Mouse (Mus musculus): ENCODE results near the gene Pop7.

Gene Pop7

GRCm38 (mm10) chr5:137502667-137503110 is 371 bp upstream of the Pop7 start:
- DNase-seq (ENCODE audit: low read depth, low spot score), result peak; percentile 81

GRCm38 (mm10) chr5:137500186-137500585 is 2.1 kb downstream of the Pop7 start:
- DNase-seq (ENCODE audit: low read depth, low spot score), result no peak

- DNase-seq (ENCODE audit: low read depth, low spot score), result no peak
Measured at GRCm38 (mm10) chr5:137493831-137494230, 8.5 kb downstream of the Pop7 start.

- DNase-seq (ENCODE audit: low read depth, low spot score), result no peak
Measured at GRCm38 (mm10) chr5:137491559-137491958, 10.8 kb downstream of the Pop7 start.

GRCm38 (mm10) chr5:137487616-137488015 is 14.7 kb downstream of the Pop7 start:
- no peak for DNase-seq (ENCODE audit: low read depth, low spot score)

DNA sequence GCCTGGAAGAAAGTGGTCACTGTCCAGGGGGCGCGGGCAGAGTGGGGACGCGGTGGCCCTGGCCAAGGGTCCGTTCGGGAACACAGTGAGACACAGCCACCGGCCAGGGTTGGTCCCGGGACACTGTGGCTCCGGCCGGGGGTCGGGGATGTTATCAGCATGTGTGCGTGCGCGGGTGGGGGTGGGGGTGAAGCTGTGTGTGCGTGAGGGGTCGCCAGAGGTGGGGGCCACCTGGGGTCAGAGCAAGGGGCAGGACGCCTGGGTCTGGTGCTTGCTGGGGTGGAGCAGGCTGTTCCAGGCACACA is 16.5 kb downstream of the Pop7 start:
- DNase-seq (ENCODE audit: low read depth, low spot score), result no peak

DNA sequence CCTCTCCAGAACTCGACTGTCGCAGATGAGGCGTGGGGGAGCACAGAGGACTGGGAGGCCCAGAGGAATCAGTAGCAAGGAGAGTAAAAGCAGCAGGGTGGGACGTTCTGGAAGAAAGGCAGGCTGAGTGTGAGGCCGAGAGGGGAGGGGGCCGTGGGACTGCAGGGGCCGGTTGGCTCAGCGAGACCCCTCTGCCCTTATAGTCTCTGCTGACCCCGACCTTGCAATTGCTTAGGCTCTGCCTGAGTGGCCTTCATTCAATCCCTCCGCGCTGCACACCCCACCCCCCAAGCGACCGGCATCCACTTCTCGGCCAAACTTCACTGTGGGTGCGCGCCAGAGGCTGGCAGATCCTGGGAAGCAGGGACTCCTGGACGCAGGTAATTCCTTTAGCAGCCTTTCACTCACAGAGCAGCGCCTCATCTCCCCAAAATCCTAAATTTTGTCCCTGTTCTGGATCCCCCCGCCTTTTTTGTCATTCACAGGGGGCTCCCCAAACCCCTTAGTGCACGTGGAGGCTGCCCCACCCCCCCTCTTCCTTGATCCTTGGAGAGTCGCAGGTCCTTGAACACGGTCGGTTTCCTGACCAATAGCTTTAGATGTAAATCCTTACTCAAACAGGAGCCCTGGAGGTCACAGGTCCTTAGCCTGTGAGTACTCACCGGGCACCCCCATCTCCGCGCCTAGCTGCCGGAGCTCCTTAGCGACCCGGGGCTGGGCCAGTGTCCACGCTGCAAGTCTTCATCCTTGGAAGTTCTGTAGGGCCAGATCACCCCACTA is 17.1 kb downstream of the Pop7 start:
- no peak for DNase-seq (ENCODE audit: low read depth, low spot score)

GRCm38 (mm10) chr5:137481897-137482296 is 20.4 kb downstream of the Pop7 start:
- no peak for DNase-seq (ENCODE audit: low read depth, low spot score)

DNA sequence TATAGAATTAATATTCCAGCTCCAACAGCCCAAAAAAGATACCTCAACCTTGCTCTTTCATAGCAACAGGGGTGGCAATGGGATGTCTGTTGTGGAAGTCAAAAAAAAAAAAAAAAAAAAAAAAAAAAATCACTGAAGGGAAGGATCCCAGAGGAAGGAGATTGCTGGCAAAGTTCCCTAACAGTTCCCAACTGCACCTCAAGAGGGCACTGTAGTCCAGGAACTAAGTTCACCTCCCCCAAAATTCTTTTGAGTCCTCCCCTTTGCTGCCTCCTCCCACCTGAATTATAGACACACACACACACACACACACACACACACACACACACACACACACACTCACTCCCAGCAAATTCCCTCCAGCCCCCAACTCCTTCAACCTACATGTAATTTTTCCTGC is 21.2 kb downstream of the Pop7 start:
- peak; percentile 61 for DNase-seq (ENCODE audit: low read depth, low spot score)

- DNase-seq (ENCODE audit: low read depth, low spot score), result no peak
Measured at GRCm38 (mm10) chr5:137476964-137477363, 25.4 kb downstream of the Pop7 start, which contains the start of gene Zan. TSS of gene Zan (minus strand) at chr5:137477064.

DNA sequence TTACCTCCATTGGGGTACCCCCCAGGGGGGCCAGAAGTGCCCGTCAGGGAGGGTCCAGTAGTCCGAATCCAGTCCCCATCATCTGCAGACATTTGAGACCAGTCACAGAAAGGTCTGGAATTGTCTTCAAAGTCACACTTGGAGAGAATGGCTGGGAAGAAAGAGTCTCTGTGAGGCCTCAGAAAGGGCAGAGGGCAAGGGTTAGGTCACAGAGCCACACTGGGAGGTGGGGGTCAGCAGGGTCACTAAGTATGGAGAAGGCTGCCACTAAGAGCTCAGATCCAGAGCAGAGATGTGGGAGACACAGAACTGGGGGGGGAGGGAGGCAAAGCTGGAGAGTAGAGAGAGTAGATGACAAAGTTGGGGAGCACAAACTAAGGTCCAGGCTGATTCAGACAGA is 28.0 kb downstream of the Pop7 start:
- DNase-seq (ENCODE audit: low read depth, low spot score), result no peak

DNA sequence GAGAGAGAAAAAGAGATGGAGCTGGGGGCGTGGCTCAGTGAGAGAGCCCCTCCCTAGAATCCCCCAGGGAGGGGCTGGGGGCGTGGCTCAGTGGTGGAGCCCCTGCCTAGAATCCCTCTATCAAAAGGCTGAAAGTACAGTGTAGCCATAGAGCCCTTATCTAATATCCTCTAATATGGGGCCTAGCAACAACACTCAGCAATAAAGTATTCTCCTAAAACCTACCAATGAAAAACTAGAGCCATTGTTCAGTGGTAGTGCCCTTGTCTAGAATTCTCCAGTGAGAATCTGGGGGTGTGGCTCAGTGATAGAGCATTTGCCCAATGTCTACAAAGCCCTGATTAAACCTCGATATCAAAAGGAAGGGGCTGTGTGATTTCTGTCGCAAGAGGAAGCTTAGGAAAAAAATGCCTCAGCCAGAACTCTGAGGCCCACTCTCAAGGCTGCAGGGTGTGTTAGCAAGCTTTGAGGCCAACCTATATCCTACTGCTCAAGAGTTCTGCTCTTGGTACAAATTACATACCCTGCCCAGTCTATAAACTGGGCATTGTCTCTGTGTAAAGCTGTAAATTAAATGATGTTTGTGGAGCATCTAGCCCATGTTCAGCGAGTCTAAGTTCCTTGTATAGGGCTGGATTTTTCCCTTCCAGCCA is 29.9 kb downstream of the Pop7 start:
- no peak for DNase-seq (ENCODE audit: low read depth, low spot score)

- no peak for DNase-seq (ENCODE audit: low read depth, low spot score)
Measured at GRCm38 (mm10) chr5:137466946-137467345, 35.4 kb downstream of the Pop7 start.

DNA sequence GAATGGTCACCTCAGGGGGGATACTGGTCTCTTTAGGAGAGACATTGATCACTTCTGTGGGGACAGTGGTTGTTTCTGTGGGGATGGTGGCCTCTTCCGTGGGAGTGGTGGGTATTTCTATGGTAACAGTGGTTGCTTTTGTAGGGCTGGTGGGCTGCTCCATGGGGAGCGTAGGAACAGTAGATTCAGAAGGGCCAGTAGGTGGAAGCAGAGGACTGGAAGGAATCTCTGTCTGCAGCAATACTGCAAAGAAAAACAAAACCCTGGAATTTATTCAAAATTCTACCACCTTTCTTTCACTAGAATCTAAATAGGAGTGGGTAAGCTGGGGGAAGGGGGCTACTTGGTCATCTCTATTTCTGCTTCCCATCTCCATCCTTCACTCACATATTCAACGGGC is 37.3 kb downstream of the Pop7 start:
- DNase-seq (ENCODE audit: low read depth, low spot score), result no peak

DNA sequence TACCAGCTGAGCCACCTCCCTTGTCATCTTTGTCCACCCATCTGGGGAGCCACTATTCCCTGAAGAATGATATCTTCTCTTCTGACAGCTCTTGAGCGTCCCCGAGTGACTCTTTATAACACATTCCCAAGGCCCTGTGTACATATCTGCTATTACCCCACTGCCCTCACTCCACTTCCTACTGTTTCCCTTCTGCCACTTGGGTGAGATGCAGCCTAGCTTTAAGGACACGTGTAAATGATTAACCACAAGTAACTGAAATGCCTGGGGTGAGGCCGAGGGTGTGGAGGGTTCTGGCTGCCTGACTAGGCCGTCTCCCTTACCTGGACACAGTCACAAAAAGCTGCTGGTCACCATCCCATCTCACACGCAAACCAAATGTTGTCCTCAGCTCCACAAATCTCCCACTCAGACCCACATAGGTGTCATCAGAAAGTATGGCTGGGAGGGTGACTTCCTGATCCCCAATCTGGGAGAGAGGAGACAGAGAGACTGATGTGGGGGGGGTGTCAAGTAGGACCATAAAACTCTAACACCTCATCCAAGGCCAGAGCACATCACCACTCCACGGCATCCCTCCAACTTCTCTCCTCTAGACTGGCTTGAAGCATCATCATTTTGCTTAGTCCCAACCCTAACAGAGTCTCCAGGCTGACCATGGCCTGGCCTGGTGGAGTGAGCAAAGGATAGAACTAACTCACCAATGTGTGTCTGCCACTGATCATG is 46.3 kb downstream of the Pop7 start:
- DNase-seq (ENCODE audit: low read depth, low spot score), result no peak

- DNase-seq (ENCODE audit: low read depth, low spot score), result no peak
Measured at GRCm38 (mm10) chr5:137455206-137455605, 47.1 kb downstream of the Pop7 start.
